Mouse (Mus musculus) MEL (cell line): ENCODE results near the gene Pmpcb. TPM values are rescaled to one million over a fixed set of nuclear protein-coding genes. Genes with fewer than 3 reads are reported as not detected.

Experiments used
- DNase-seq: peaks from one replicate; pipeline ENCODE4 v3.0.0; 2011; ENCODE audit warnings: low read depth, low spot score
- H3K27ac ChIP-seq: 2 replicates; pipeline ENCODE4 v1.5.1; 2012; ENCODE audit warnings: low read depth, mild to moderate bottlenecking, control low read depth, low read length, moderate library complexity; ENCODE audit not compliant: control insufficient read depth
- H3K27me3 ChIP-seq, 2 experiments: fragments of 150-350 bp in 1 of 2; sonication (generic) in 1 of 2; 2 replicates each; pipeline ENCODE4 v1.6.1; 2012; ENCODE audit warnings: low read length in 2 of 2, mild to moderate bottlenecking in 2 of 2, improper control_type of control experiment in 1 of 2, moderate library complexity in 1 of 2; ENCODE audit not compliant: insufficient read depth in 2 of 2, control insufficient read depth in 1 of 2
- H3K36me3 ChIP-seq, 2 experiments: 2 replicates each; pipeline ENCODE4 v1.6.1; 2012 to 2014; ENCODE audit warnings: low read length in 2 of 2, improper control_type of control experiment in 1 of 2, inconsistent platforms in 1 of 2, mild to moderate bottlenecking in 1 of 2; ENCODE audit not compliant: insufficient read depth in 2 of 2, control insufficient read depth in 1 of 2
- H3K4me1 ChIP-seq, 2 experiments: fragments of 150-350 bp in 1 of 2; sonication (generic) in 1 of 2; 2 replicates each; pipeline ENCODE4 v1.6.1; 2012; ENCODE audit warnings: low read length in 2 of 2, improper control_type of control experiment in 1 of 2, mild to moderate bottlenecking in 1 of 2; ENCODE audit not compliant: insufficient read depth in 2 of 2, control insufficient read depth in 1 of 2
- H3K4me3 ChIP-seq, 2 experiments: fragments of 150-350 bp in 1 of 2; sonication (generic) in 1 of 2; 2 replicates each; pipeline ENCODE4 v1.5.1; 2012; ENCODE audit warnings: low read depth in 2 of 2, low read length in 2 of 2, mild to moderate bottlenecking in 2 of 2, moderate library complexity in 2 of 2, control low read depth in 1 of 2, improper control_type of control experiment in 1 of 2; ENCODE audit not compliant: control insufficient read depth in 1 of 2, insufficient read depth in 1 of 2
- H3K79me2 ChIP-seq: 2 replicates; pipeline ENCODE4 v1.6.1; 2012; ENCODE audit warnings: mild to moderate bottlenecking, low read length, moderate library complexity; ENCODE audit not compliant: control insufficient read depth, poor library complexity, insufficient read depth
- H3K9ac ChIP-seq: 2 replicates; pipeline ENCODE4 v1.6.1; 2012; ENCODE audit warnings: low read depth, mild to moderate bottlenecking, control low read depth, low read length, moderate library complexity; ENCODE audit not compliant: control insufficient read depth, poor library complexity, severe bottlenecking
- H3K9me3 ChIP-seq: fragments of 150-350 bp; sonication (generic); replicated peaks from 2 replicates; pipeline ENCODE4 v1.6.1; 2012; ENCODE audit warnings: mild to moderate bottlenecking, low read length, improper control_type of control experiment, moderate library complexity; ENCODE audit not compliant: insufficient read depth
- BHLHE40 ChIP-seq: IDR thresholded peaks from 2 replicates; pipeline ENCODE4 v1.6.1; 2012; ENCODE audit warnings: low read depth, mild to moderate bottlenecking, inconsistent platforms, low read length, improper control_type of control experiment, borderline replicate concordance
- E2F4 ChIP-seq: IDR thresholded peaks from 2 replicates; pipeline ENCODE4 v1.6.1; 2011; ENCODE audit warnings: low read depth, low read length, improper control_type of control experiment, borderline replicate concordance
- EP300 ChIP-seq, 2 experiments: IDR thresholded peaks; 2 replicates each; pipeline ENCODE4 v1.6.1; 2011; ENCODE audit warnings: improper control_type of control experiment in 2 of 2, low read length in 2 of 2, low read depth in 1 of 2, mild to moderate bottlenecking in 1 of 2
- GABPA ChIP-seq: IDR thresholded peaks from 2 replicates; pipeline ENCODE4 v1.6.1; 2012; ENCODE audit warnings: low read depth, mild to moderate bottlenecking, inconsistent platforms, low read length, improper control_type of control experiment, moderate library complexity
- GATA1 ChIP-seq: IDR thresholded peaks from 2 replicates; pipeline ENCODE4 v1.6.1; 2011; ENCODE audit warnings: low read depth, low read length, improper control_type of control experiment
- KAT2A ChIP-seq: conservative IDR thresholded peaks from 2 replicates; pipeline ENCODE4 v1.6.1; 2012; ENCODE audit warnings: low read depth, low read length, improper control_type of control experiment, inconsistent platforms
- MAFK ChIP-seq: IDR thresholded peaks from 2 replicates; pipeline ENCODE4 v1.6.1; 2011; ENCODE audit warnings: low read depth, mild to moderate bottlenecking, low read length, improper control_type of control experiment, borderline replicate concordance
- MAX ChIP-seq: IDR thresholded peaks from 2 replicates; pipeline ENCODE4 v1.6.1; 2011; ENCODE audit warnings: low read length, improper control_type of control experiment
- MAZ ChIP-seq: IDR thresholded peaks from 2 replicates; pipeline ENCODE4 v1.6.1; 2012; ENCODE audit warnings: low read depth, mild to moderate bottlenecking, inconsistent platforms, low read length, improper control_type of control experiment
- MXI1 ChIP-seq: IDR thresholded peaks from 2 replicates; pipeline ENCODE4 v1.6.1; 2011; ENCODE audit warnings: mild to moderate bottlenecking, low read depth, low read length, improper control_type of control experiment
- MYC ChIP-seq: IDR thresholded peaks from 2 replicates; pipeline ENCODE4 v1.6.1; 2011; ENCODE audit warnings: low read depth, mild to moderate bottlenecking, low read length, improper control_type of control experiment, moderate library complexity
- NELFE ChIP-seq: IDR thresholded peaks from 2 replicates; pipeline ENCODE4 v1.6.1; 2011; ENCODE audit warnings: low read depth, low read length, improper control_type of control experiment
- POLR2A ChIP-seq, 2 experiments: IDR thresholded peaks; 2 replicates each; pipeline ENCODE4 v1.6.1; 2011 to 2012; ENCODE audit warnings: low read length in 2 of 2, mild to moderate bottlenecking in 2 of 2, control low read depth in 1 of 2, improper control_type of control experiment in 1 of 2, low read depth in 1 of 2, moderate library complexity in 1 of 2; ENCODE audit not compliant: control insufficient read depth in 1 of 2, insufficient read depth in 1 of 2, poor library complexity in 1 of 2
- POLR2AphosphoS5 ChIP-seq: IDR thresholded peaks from 2 replicates; pipeline ENCODE4 v1.6.1; 2012; ENCODE audit warnings: low read depth, borderline replicate concordance, mild to moderate bottlenecking, inconsistent platforms, low read length, moderate library complexity, mixed read lengths
- RAD21 ChIP-seq: IDR thresholded peaks from 2 replicates; pipeline ENCODE4 v1.6.1; 2011; ENCODE audit warnings: mild to moderate bottlenecking, low read depth, low read length, improper control_type of control experiment
- SMC3 ChIP-seq: IDR thresholded peaks from 2 replicates; pipeline ENCODE4 v1.6.1; 2011; ENCODE audit warnings: low read depth, low read length, improper control_type of control experiment
- TBP ChIP-seq: IDR thresholded peaks from 2 replicates; pipeline ENCODE4 v1.8.0; 2011; ENCODE audit warnings: low read depth, low read length, improper control_type of control experiment
- TCF12 ChIP-seq: IDR thresholded peaks from 2 replicates; pipeline ENCODE4 v1.6.1; 2014; ENCODE audit warnings: low read depth, mild to moderate bottlenecking, inconsistent platforms, low read length, improper control_type of control experiment, moderate library complexity
- UBTF ChIP-seq: IDR thresholded peaks from 2 replicates; pipeline ENCODE4 v1.6.1; 2012; ENCODE audit warnings: low read depth, mild to moderate bottlenecking, inconsistent platforms, low read length, improper control_type of control experiment, moderate library complexity, borderline replicate concordance; ENCODE audit not compliant: insufficient read depth
- USF1 ChIP-seq: IDR thresholded peaks from 2 replicates; pipeline ENCODE4 v1.6.1; 2014; ENCODE audit warnings: low read depth, mild to moderate bottlenecking, inconsistent platforms, low read length, improper control_type of control experiment, moderate library complexity
- ZC3H11A ChIP-seq: IDR thresholded peaks from 2 replicates; pipeline ENCODE4 v1.6.1; 2012; ENCODE audit warnings: low read depth, mild to moderate bottlenecking, inconsistent platforms, low read length, improper control_type of control experiment
- ZKSCAN1 ChIP-seq: IDR thresholded peaks from 2 replicates; pipeline ENCODE4 v1.6.1; 2012; ENCODE audit warnings: low read depth, mild to moderate bottlenecking, inconsistent platforms, low read length, improper control_type of control experiment, moderate library complexity
- ZMIZ1 ChIP-seq: IDR thresholded peaks from 2 replicates; pipeline ENCODE4 v1.6.1; 2012; ENCODE audit warnings: low read depth, mild to moderate bottlenecking, inconsistent platforms, low read length, improper control_type of control experiment, moderate library complexity
- polyA plus RNA-seq, 2 experiments: library from polyadenylated mRNA; stranded (reverse) in 1 of 2; unstranded in 1 of 2; fragments of >175 nt in 1 of 2; fragments of >200 nt in 1 of 2; gene quantifications; 2 replicates each; pipeline versions ENCODE4 v1.2.1 to v1.2.4; 2012; ENCODE audit warnings: low replicate concordance in 2 of 2, low read depth in 1 of 2; ENCODE audit not compliant: insufficient read length in 2 of 2, insufficient read depth in 1 of 2, missing spikeins in 1 of 2
- total RNA-seq: library from RNA; depleted of rRNA; stranded (reverse); fragments of 300-350 nt; gene quantifications from 2 replicates; pipeline ENCODE4 v1.2.3, GENCODE M21; 2012

Pmpcb gene
- total and polyA plus RNA-seq, 3 experiments = 162 to 265 (median 172) TPM

- no peak for TF ChIP-seq ZKSCAN1
- TF ChIP-seq POLR2AphosphoS5 = no peak
- TF ChIP-seq GABPA = no peak
- no peak for TF ChIP-seq TBP
- no peak for TF ChIP-seq POLR2A (IDR thresholded peaks at IDR 0.05; ENCODE audit: control insufficient read depth in 1 of 2, insufficient read depth in 1 of 2, low read depth in 1 of 2, low read length in 2 of 2, poor library complexity in 1 of 2)
- TF ChIP-seq UBTF = no peak
- no peak for TF ChIP-seq ZC3H11A
- no peak for TF ChIP-seq TCF12
- TF ChIP-seq MXI1 = no peak
- TF ChIP-seq NELFE = no peak
- peaks cover 10 to 38% of the 10 kb centered on the region in 2 experiments for H3K36me3 ChIP-seq
- DNase-seq = no peak
- no peak overlapping the region for H3K27ac ChIP-seq
- peaks cover 68% of the 10 kb centered on the region for H3K79me2 ChIP-seq
- H3K9me3 ChIP-seq = no peaks in the 10 kb centered on the region
- peak overlapping the region; percentile 33; the same call in 1 of the 2 replicates for H3K9ac ChIP-seq
- H3K4me1 ChIP-seq = peaks cover 4 to 34% of the 10 kb centered on the region in 2 experiments
- no peaks in the 10 kb centered on the region for H3K27me3 ChIP-seq
- peak overlapping the region in 1 of 2 experiments; percentile 83; a peak in 1 of 4 replicates for H3K4me3 ChIP-seq
Observed at GRCm38 (mm10) chr5:21789061-21789460, 52.1 kb downstream of the Pmpcb start.

- no peak for DNase-seq
- Histone ChIP-seq H3K36me3 (peaks cover 27 to 38% of the 10 kb centered on the region in 2 experiments), H3K27ac (no peak overlapping the region), H3K4me1 (peaks cover 4 to 34% of the 10 kb centered on the region in 2 experiments), H3K27me3 (no peaks in the 10 kb centered on the region), H3K9ac (no peak overlapping the region), H3K79me2 (peaks cover 58% of the 10 kb centered on the region), H3K9me3 (no peaks in the 10 kb centered on the region), H3K4me3 (no peak overlapping the region)
- TF ChIP-seq KAT2A (no peak), MXI1 (no peak), EP300 (IDR thresholded peaks at IDR 0.05; ENCODE audit: low read depth in 1 of 2, low read length in 2 of 2) (no peak), GATA1 (no peak), USF1 (no peak), RAD21 (no peak), MAZ (no peak), ZC3H11A (no peak), MAX (no peak), SMC3 (no peak), MYC (no peak), BHLHE40 (no peak), POLR2A (IDR thresholded peaks at IDR 0.05; ENCODE audit: control insufficient read depth in 1 of 2, insufficient read depth in 1 of 2, low read depth in 1 of 2, low read length in 2 of 2, poor library complexity in 1 of 2) (no peak), ZMIZ1 (no peak), E2F4 (no peak), MAFK (no peak)
Observed at GRCm38 (mm10) chr5:21792166-21792565, 55.2 kb downstream of the Pmpcb start.
